Mouse (Mus musculus): ENCODE measurements around the gene Adam10. TPM values are rescaled to one million over a fixed set of nuclear protein-coding genes. Genes with fewer than 3 reads are reported as not detected.

The Adam10 gene
- polyA plus RNA-seq, 1 experiment from 2014 or later, result 63.7 TPM

- H3K27ac ChIP-seq (replicated peaks), result no peak overlapping the region
- no peaks in the 10 kb centered on the region for H3K27me3 ChIP-seq
- no peak overlapping the region for H3K9ac ChIP-seq (replicated peaks)
- H3K9me3 ChIP-seq, result no peaks in the 10 kb centered on the region
- no peak for ATAC-seq (replicated peaks)
- peaks cover 3% of the 10 kb centered on the region for H3K4me1 ChIP-seq
- no peak overlapping the region for H3K4me3 ChIP-seq
- WGBS, result 81% methylated on average over 4 of the region's 4 CpGs
- no peaks in the 10 kb centered on the region for H3K36me3 ChIP-seq
- H3K4me2 ChIP-seq (replicated peaks), result no peak overlapping the region
These were observed 3.7 kb upstream of the Adam10 start for GRCm38 (mm10) chr9:70675117-70675516.

- no peaks in the 10 kb centered on the region for H3K36me3 ChIP-seq
- peaks cover 12% of the 10 kb centered on the region for H3K4me1 ChIP-seq
- no peak overlapping the region for H3K9ac ChIP-seq (replicated peaks)
- no peak for ATAC-seq (replicated peaks)
- 86% methylated on average over 5 of the region's 5 CpGs for WGBS
- no peaks in the 10 kb centered on the region for H3K27me3 ChIP-seq
- H3K27ac ChIP-seq (replicated peaks), result no peak overlapping the region
- no peak overlapping the region for H3K4me3 ChIP-seq
- H3K4me2 ChIP-seq (replicated peaks), result no peak overlapping the region
- H3K9me3 ChIP-seq, result no peaks in the 10 kb centered on the region
These were observed 2.8 kb upstream of the Adam10 start for GRCm38 (mm10) chr9:70675961-70676360.

GRCm38 (mm10) chr9:70679132-70680091 is 615 bp downstream of the Adam10 start:
- no peaks in the 10 kb centered on the region for H3K9me3 ChIP-seq
- peak overlapping the region; percentile 75 for H3K4me2 ChIP-seq (replicated peaks)
- peak overlapping the region; percentile 99 for H3K4me3 ChIP-seq
- H3K27ac ChIP-seq (replicated peaks), result peak overlapping the region; percentile 99
- H3K36me3 ChIP-seq, result no peaks in the 10 kb centered on the region
- H3K27me3 ChIP-seq, result no peaks in the 10 kb centered on the region
- H3K9ac ChIP-seq (replicated peaks), result peak overlapping the region; percentile 85
- H3K4me1 ChIP-seq, result peaks cover 24% of the 10 kb centered on the region
- under 1% methylated on average over 84 of the region's 103 CpGs for WGBS
- ATAC-seq (replicated peaks), result peak; percentile 77

GRCm38 (mm10) chr9:70682202-70682601 is 3.4 kb downstream of the Adam10 start:
- Histone ChIP-seq H3K4me1 (peaks cover 24% of the 10 kb centered on the region), H3K4me2 (replicated peaks) (no peak overlapping the region), H3K9ac (replicated peaks) (no peak overlapping the region), H3K36me3 (no peaks in the 10 kb centered on the region), H3K27ac (replicated peaks) (no peak overlapping the region), H3K4me3 (no peak overlapping the region), H3K9me3 (no peaks in the 10 kb centered on the region), H3K27me3 (no peaks in the 10 kb centered on the region)
- WGBS, result 91% methylated on average over 1 of the region's 1 CpGs
- ATAC-seq (replicated peaks), result no peak

- no peaks in the 10 kb centered on the region for H3K27me3 ChIP-seq
These were observed 9.6 kb downstream of the Adam10 start for GRCm38 (mm10) chr9:70688301-70688968.

GRCm38 (mm10) chr9:70689926-70690325 is 11.1 kb downstream of the Adam10 start:
- H3K9ac ChIP-seq (replicated peaks), result no peak overlapping the region
- H3K27me3 ChIP-seq, result no peaks in the 10 kb centered on the region
- no peak overlapping the region for H3K4me3 ChIP-seq
- no peak overlapping the region for H3K27ac ChIP-seq (replicated peaks)
- WGBS, result 67% methylated on average over 3 of the region's 3 CpGs
- no peak overlapping the region for H3K4me2 ChIP-seq (replicated peaks)
- H3K9me3 ChIP-seq, result no peaks in the 10 kb centered on the region
- no peaks in the 10 kb centered on the region for H3K36me3 ChIP-seq
- ATAC-seq (replicated peaks), result no peak
- no peaks in the 10 kb centered on the region for H3K4me1 ChIP-seq

More at GRCm38 (mm10) chr9:70688301-70688968, 9.6 kb downstream of the Adam10 start:
- Histone ChIP-seq H3K4me1 (no peaks in the 10 kb centered on the region), H3K4me3 (no peak overlapping the region), H3K9me3 (no peaks in the 10 kb centered on the region), H3K36me3 (no peaks in the 10 kb centered on the region), H3K4me2 (replicated peaks) (no peak overlapping the region), H3K9ac (replicated peaks) (no peak overlapping the region), H3K27ac (replicated peaks) (no peak overlapping the region)
- WGBS, result 90% methylated on average over 2 of the region's 2 CpGs
- no peak for ATAC-seq (replicated peaks)

GRCm38 (mm10) chr9:70690579-70690978 is 11.8 kb downstream of the Adam10 start:
- Histone ChIP-seq H3K9ac (replicated peaks) (no peak overlapping the region), H3K4me2 (replicated peaks) (no peak overlapping the region), H3K36me3 (no peaks in the 10 kb centered on the region), H3K9me3 (no peaks in the 10 kb centered on the region), H3K27me3 (no peaks in the 10 kb centered on the region), H3K4me1 (no peaks in the 10 kb centered on the region), H3K4me3 (no peak overlapping the region), H3K27ac (replicated peaks) (no peak overlapping the region)
- no peak for ATAC-seq (replicated peaks)

GRCm38 (mm10) chr9:70691772-70692693 is 13.2 kb downstream of the Adam10 start:
- no peaks in the 10 kb centered on the region for H3K9me3 ChIP-seq
- H3K36me3 ChIP-seq, result no peaks in the 10 kb centered on the region
- no peak overlapping the region for H3K9ac ChIP-seq (replicated peaks)
- H3K4me1 ChIP-seq, result no peaks in the 10 kb centered on the region
- H3K27me3 ChIP-seq, result no peaks in the 10 kb centered on the region
- no peak overlapping the region for H3K4me2 ChIP-seq (replicated peaks)
- WGBS, result 86% methylated on average over 2 of the region's 2 CpGs
- H3K4me3 ChIP-seq, result no peak overlapping the region
- ATAC-seq (replicated peaks), result no peak
- no peak overlapping the region for H3K27ac ChIP-seq (replicated peaks)

GRCm38 (mm10) chr9:70695723-70696122 is 16.9 kb downstream of the Adam10 start:
- no peak overlapping the region for H3K9ac ChIP-seq (replicated peaks)
- no peak overlapping the region for H3K4me3 ChIP-seq
- no peak overlapping the region for H3K4me2 ChIP-seq (replicated peaks)
- WGBS, result 91% methylated on average over 2 of the region's 2 CpGs
- no peaks in the 10 kb centered on the region for H3K36me3 ChIP-seq
- no peak for ATAC-seq (replicated peaks)
- H3K9me3 ChIP-seq, result no peaks in the 10 kb centered on the region
- H3K27me3 ChIP-seq, result no peaks in the 10 kb centered on the region
- peaks cover 3% of the 10 kb centered on the region; the same call in 1 of the 2 replicates for H3K4me1 ChIP-seq
- no peak overlapping the region for H3K27ac ChIP-seq (replicated peaks)

GRCm38 (mm10) chr9:70698090-70698489 is 19.3 kb downstream of the Adam10 start:
- Histone ChIP-seq H3K27me3 (no peaks in the 10 kb centered on the region), H3K4me3 (no peak overlapping the region), H3K36me3 (no peaks in the 10 kb centered on the region), H3K27ac (replicated peaks) (no peak overlapping the region), H3K4me2 (replicated peaks) (no peak overlapping the region), H3K4me1 (peaks cover 3% of the 10 kb centered on the region; the same call in 1 of the 2 replicates), H3K9me3 (no peaks in the 10 kb centered on the region), H3K9ac (replicated peaks) (no peak overlapping the region)
- ATAC-seq (replicated peaks), result no peak
- WGBS, result 91% methylated on average over 1 of the region's 1 CpGs

GRCm38 (mm10) chr9:70703597-70704203 is 24.9 kb downstream of the Adam10 start:
- no peak for ATAC-seq (replicated peaks)
- Histone ChIP-seq H3K4me1 (peaks cover 3% of the 10 kb centered on the region; the same call in 1 of the 2 replicates), H3K4me3 (no peak overlapping the region), H3K27ac (replicated peaks) (no peak overlapping the region), H3K9me3 (no peaks in the 10 kb centered on the region), H3K36me3 (no peaks in the 10 kb centered on the region), H3K4me2 (replicated peaks) (no peak overlapping the region), H3K27me3 (no peaks in the 10 kb centered on the region), H3K9ac (replicated peaks) (no peak overlapping the region)
- 96% methylated on average over 5 of the region's 5 CpGs for WGBS
